Mouse (Mus musculus): ENCODE data around the gene Eif4enif1. TPM values are rescaled to one million over a fixed set of nuclear protein-coding genes. Genes with fewer than 3 reads are reported as not detected.
A peak's percentile ranks its signal among the peaks of the same experiment; 100 is the strongest.

Eif4enif1 gene
- total and polyA plus RNA-seq, 3 experiments, result 54.5 to 127 (median 60.8) TPM

GRCm38 (mm10) chr11:3243771-3244170 is 41.6 kb downstream of the Eif4enif1 start:
- no peak overlapping the region for H3K4me2 ChIP-seq (ENCODE audit: insufficient read depth, low read depth, poor library complexity, severe bottlenecking)
- in situ Hi-C loops (cut with MboI; ENCODE audit: low pct_ligation_motif_present, low pct_unique_long_range_greater_than_20kb, low sequenced_read_pairs) (no loop called here), dilution Hi-C loops (cut with MboI; ENCODE audit: extremely low pct_ligation_motif_present, extremely low pct_unique_long_range_greater_than_20kb, low sequenced_read_pairs) (no loop called here)
- H3K9ac ChIP-seq (ENCODE audit: insufficient read depth, low read depth), result no peak overlapping the region
- H3K36me3 ChIP-seq (replicated peaks in 1 of 2; ENCODE audit: control insufficient read depth in 1 of 2, insufficient read depth in 1 of 2, low read length in 1 of 2), result peaks cover 77 to 95% of the 10 kb centered on the region in 2 experiments
- H3K27ac ChIP-seq (ENCODE audit: insufficient read depth, low read depth), result no peak overlapping the region
- H3K4me1 ChIP-seq (ENCODE audit: control insufficient read depth in 1 of 2, insufficient read depth in 2 of 2), result no peaks in the 10 kb centered on the region
- no peaks in the 10 kb centered on the region for H3K79me2 ChIP-seq (replicated peaks; ENCODE audit: control insufficient read depth, extremely low read depth, insufficient read depth, poor library complexity, severe bottlenecking)
- no peak for DNase-seq (ENCODE audit: extremely low read depth)
- H3K27me3 ChIP-seq (replicated peaks), result no peaks in the 10 kb centered on the region
- peaks cover 6% of the 10 kb centered on the region for H3K9me3 ChIP-seq (replicated peaks; ENCODE audit: low read length)
- no peak overlapping the region for H3K4me3 ChIP-seq (replicated peaks in 1 of 3; ENCODE audit: low read depth in 2 of 3, low read length in 2 of 3, poor library complexity in 1 of 3)
- TF ChIP-seq SMC3 (IDR thresholded peaks at IDR 0.05; ENCODE audit: low read depth, low read length) (no peak), POLR2AphosphoS2 (IDR thresholded peaks at IDR 0.05; ENCODE audit: low read depth, low read length) (0 out of 2 replicates have a peak, but pooled peaks have one; percentile 46)

- Histone ChIP-seq H3K4me3 (replicated peaks in 1 of 3; ENCODE audit: low read depth in 2 of 3, low read length in 2 of 3, poor library complexity in 1 of 3) (no peak overlapping the region), H3K27ac (ENCODE audit: insufficient read depth, low read depth) (no peak overlapping the region), H3K4me1 (ENCODE audit: control insufficient read depth in 1 of 2, insufficient read depth in 2 of 2) (no peaks in the 10 kb centered on the region), H3K9ac (ENCODE audit: insufficient read depth, low read depth) (no peak overlapping the region), H3K27me3 (replicated peaks) (no peaks in the 10 kb centered on the region), H3K36me3 (replicated peaks in 1 of 2; ENCODE audit: control insufficient read depth in 1 of 2, insufficient read depth in 1 of 2, low read length in 1 of 2) (peaks cover 80 to 94% of the 10 kb centered on the region in 2 experiments), H3K9me3 (replicated peaks; ENCODE audit: low read length) (no peaks in the 10 kb centered on the region), H3K4me2 (ENCODE audit: insufficient read depth, low read depth, poor library complexity, severe bottlenecking) (no peak overlapping the region), H3K79me2 (replicated peaks; ENCODE audit: control insufficient read depth, extremely low read depth, insufficient read depth, poor library complexity, severe bottlenecking) (no peaks in the 10 kb centered on the region)
- DNase-seq (ENCODE audit: extremely low read depth), result no peak
- TF ChIP-seq POLR2AphosphoS2 (IDR thresholded peaks at IDR 0.05; ENCODE audit: low read depth, low read length) (peak; percentile 50; the same call in 1 of the 2 replicates), EP300 (IDR thresholded peaks at IDR 0.05; ENCODE audit: low read length) (no peak)
- dilution Hi-C loops (cut with MboI; ENCODE audit: extremely low pct_ligation_motif_present, extremely low pct_unique_long_range_greater_than_20kb, low sequenced_read_pairs), result no loop called here
- in situ Hi-C loops (cut with MboI; ENCODE audit: low pct_ligation_motif_present, low pct_unique_long_range_greater_than_20kb, low sequenced_read_pairs), result no loop called here
Observed at GRCm38 (mm10) chr11:3247387-3247786, 45.2 kb downstream of the Eif4enif1 start.

- Histone ChIP-seq H3K27ac (ENCODE audit: insufficient read depth, low read depth) (no peak overlapping the region), H3K4me2 (ENCODE audit: insufficient read depth, low read depth, poor library complexity, severe bottlenecking) (no peak overlapping the region), H3K79me2 (replicated peaks; ENCODE audit: control insufficient read depth, extremely low read depth, insufficient read depth, poor library complexity, severe bottlenecking) (peaks cover 31% of the 10 kb centered on the region), H3K4me3 (replicated peaks in 1 of 3; ENCODE audit: low read depth in 2 of 3, low read length in 2 of 3, poor library complexity in 1 of 3) (no peak overlapping the region), H3K36me3 (replicated peaks in 1 of 2; ENCODE audit: control insufficient read depth in 1 of 2, insufficient read depth in 1 of 2, low read length in 1 of 2) (peaks cover 54 to 89% of the 10 kb centered on the region in 2 experiments), H3K4me1 (ENCODE audit: control insufficient read depth in 1 of 2, insufficient read depth in 2 of 2) (peaks cover 0 to 24% of the 10 kb centered on the region in 2 experiments; a peak in 2 of 4 replicates), H3K27me3 (replicated peaks) (no peaks in the 10 kb centered on the region), H3K9me3 (replicated peaks; ENCODE audit: low read length) (no peaks in the 10 kb centered on the region), H3K9ac (ENCODE audit: insufficient read depth, low read depth) (no peak overlapping the region)
- no peak for TF ChIP-seq BHLHE40 (IDR thresholded peaks at IDR 0.05; ENCODE audit: low read depth, low read length)
- no peak for TF ChIP-seq RCOR1 (conservative IDR thresholded peaks at IDR 0.05; ENCODE audit: low read depth, low read length)
- no peak for TF ChIP-seq MAZ (IDR thresholded peaks at IDR 0.05; ENCODE audit: low read depth, low read length)
- TF ChIP-seq JUND (conservative IDR thresholded peaks at IDR 0.05; ENCODE audit: low read depth, low read length), result no peak
- TF ChIP-seq POLR2A (IDR thresholded peaks at IDR 0.05; ENCODE audit: low read depth, low read length), result no peak
- in situ Hi-C loops (cut with MboI; ENCODE audit: low pct_ligation_motif_present, low pct_unique_long_range_greater_than_20kb, low sequenced_read_pairs), result no loop called here
- dilution Hi-C loops (cut with MboI; ENCODE audit: extremely low pct_ligation_motif_present, extremely low pct_unique_long_range_greater_than_20kb, low sequenced_read_pairs), result no loop called here
- DNase-seq (ENCODE audit: extremely low read depth), result no peak
Observed at GRCm38 (mm10) chr11:3259537-3259936, 57.3 kb downstream of the Eif4enif1 start.

Data from CH12.LX (cell line).